Mouse (Mus musculus): ENCODE measurements around the gene Cacna2d1.

Gene Cacna2d1

DNA sequence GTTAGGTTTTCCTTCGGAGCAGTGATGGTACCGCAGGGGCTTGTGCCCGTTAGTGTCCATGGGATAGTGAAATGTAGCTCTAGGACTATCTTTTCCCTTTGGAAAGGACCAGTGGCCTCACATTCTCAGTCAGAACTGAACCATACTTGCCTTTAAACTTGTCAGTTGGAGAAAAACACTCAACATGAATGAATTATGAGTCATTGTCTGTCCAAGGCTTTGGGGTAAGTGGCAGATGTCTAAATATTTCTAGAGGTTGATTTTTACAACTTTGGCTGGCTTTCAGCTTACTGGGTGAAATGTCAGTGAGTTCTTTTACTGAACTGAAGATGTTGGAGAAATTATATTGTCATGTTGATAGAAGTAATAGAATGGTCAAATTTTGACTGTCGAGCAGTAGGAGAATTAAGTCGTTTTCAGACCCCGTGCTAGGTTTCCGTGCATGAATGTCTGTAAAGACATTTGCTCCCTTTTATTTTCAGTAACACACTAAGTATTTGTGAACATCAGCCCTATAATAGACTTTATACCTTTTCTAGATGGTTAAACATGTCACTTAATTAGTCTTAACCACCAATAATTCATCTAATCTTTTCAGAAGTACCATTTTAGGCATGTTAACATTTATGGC lies 50.9 kb downstream of the Cacna2d1 start:
- no peak for DNase-seq

DNA sequence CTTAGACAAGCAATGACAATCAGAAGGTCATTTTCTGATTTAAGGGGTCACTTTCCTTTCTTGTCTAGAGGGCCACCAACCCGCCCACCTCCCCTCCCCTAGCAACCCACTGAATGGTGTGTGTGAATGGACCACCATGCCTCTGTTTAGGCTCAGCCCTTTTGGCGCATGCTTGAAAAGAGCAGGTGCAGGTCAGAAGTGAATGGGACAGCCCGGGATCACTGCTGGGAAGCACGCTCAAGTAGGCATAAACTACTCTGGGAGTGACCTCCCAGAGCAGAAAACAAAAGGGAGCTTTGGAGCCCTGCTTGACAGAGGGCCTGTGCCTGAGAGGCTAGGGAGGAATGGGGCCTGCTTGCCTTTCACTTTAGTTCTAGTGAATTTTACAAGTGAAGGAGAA lies 51.4 kb downstream of the Cacna2d1 start:
- DNase-seq = peak; percentile 59

- no peak for DNase-seq
Observed at GRCm38 (mm10) chr5:15991428-15992139, 57.1 kb downstream of the Cacna2d1 start.

- no peak for DNase-seq
Observed at GRCm38 (mm10) chr5:15993252-15993944, 58.9 kb downstream of the Cacna2d1 start.

GRCm38 (mm10) chr5:15997190-15997589 lies 62.7 kb downstream of the Cacna2d1 start:
- no peak for DNase-seq

DNA sequence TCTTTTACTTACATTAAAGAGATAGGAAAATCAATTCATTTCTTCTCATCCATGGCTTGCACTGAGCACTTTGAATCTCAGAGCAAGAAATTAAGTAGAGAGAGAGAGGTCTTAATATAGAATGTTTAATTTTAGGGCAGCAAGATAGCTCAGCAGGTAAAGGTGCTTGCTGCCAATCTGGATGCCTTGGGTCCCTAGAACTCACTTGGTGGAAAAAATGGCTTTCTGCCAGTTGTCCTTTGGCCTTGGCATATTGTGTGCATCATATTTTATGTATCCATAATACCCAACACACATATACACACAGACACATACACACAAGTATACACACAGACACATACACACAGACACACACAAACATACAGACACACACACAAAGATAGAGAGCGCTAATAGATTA lies 63.3 kb downstream of the Cacna2d1 start:
- no peak for DNase-seq

DNA sequence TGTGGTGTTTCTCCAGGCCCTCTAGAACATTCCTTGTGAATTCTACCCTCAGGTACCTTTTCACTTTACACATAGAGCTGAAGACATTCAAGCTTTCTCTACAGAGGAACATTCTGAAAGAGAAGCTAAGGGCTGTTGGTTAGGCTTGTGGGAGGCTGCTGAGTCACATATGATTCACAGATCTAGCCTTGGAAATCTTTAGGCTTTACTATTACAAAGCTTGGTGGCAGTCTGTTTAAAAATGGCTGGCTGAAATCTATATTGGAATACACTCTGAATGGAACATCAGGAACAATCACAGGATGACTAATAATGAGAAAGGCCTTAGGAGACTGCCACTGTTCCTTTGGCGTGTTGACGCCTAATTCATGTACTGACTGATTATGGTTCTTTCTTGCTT lies 66.4 kb downstream of the Cacna2d1 start:
- no peak for DNase-seq

- no peak for DNase-seq
Observed at GRCm38 (mm10) chr5:16002431-16003063, 68.1 kb downstream of the Cacna2d1 start.

DNA sequence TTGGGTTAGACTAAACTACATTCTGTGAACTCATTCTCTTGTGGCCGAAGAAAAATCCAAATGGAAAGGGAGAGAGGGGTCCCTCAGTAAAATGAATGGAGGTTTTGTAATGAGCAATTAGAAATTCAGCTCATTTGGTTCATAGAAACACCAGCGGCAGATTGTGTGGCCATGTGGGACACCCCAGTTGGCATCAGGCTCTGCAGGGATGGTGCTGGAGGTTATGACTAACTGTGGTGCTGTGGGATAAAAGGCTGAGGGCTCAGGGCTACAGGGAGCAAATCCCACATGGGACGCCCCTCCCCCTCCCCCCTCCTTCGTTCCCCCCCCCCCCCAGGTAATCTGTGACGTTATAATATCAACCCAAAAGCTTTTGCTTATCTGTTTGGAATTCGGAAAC lies 69.8 kb downstream of the Cacna2d1 start:
- no peak for DNase-seq

DNA sequence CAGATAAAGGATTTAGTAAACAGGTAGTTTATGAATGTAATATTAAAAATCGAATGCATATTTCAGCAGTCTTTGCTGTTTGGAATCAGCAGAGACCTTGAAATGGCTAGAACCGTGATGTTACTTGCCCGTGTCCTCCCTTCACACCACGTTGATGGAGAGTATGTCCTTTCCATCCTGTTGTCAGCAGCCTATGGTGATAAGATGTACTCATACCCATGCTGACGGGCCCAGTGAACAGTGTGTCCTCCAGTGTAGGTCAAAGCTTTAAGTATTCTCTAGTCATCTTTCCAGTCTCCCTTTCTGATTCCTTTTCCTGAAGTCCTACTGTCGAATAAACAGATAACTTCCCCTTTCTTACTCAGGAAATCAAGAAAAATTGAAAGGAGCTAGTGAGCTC lies 72.5 kb downstream of the Cacna2d1 start:
- DNase-seq = peak; percentile 94

DNA sequence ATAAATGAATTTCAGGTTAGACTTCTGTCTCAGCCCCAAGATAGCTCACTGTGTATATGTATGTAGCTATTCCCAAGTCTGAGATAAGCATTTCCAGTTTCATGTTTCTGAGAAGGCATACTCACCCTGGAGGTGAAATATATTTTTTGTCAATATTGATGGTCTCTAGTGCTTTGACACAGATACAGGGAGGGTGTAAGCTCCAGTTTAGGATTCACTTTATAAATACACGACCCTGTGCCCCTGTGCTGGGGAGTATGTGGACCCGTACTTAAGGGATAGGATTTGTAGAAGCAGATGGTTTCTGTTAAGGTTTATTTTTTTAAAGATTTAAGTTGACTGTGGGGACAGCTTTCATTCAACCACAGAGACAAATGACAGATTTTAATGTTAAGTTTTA lies 79.2 kb downstream of the Cacna2d1 start:
- DNase-seq = no peak

DNA sequence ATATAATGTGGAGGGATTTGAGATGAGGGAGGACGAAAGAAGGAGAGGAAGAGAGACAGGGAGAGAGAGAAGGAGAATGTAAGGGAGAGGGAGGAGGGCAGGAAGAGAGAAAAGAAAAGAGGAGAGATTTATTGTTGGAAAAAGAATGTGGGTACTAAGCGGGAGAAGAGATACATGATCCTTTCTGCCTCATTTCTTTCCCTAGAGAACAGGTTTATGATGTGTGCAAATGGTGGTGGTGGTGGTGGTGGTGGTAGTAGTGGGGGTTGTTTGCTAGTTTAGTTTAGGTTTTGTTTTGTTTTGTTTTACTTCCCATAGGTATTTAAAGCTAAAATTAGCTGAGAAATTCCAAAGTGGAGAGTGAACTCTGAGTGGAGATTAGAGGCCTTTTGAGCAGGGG lies 79.9 kb downstream of the Cacna2d1 start:
- no peak for DNase-seq

DNA sequence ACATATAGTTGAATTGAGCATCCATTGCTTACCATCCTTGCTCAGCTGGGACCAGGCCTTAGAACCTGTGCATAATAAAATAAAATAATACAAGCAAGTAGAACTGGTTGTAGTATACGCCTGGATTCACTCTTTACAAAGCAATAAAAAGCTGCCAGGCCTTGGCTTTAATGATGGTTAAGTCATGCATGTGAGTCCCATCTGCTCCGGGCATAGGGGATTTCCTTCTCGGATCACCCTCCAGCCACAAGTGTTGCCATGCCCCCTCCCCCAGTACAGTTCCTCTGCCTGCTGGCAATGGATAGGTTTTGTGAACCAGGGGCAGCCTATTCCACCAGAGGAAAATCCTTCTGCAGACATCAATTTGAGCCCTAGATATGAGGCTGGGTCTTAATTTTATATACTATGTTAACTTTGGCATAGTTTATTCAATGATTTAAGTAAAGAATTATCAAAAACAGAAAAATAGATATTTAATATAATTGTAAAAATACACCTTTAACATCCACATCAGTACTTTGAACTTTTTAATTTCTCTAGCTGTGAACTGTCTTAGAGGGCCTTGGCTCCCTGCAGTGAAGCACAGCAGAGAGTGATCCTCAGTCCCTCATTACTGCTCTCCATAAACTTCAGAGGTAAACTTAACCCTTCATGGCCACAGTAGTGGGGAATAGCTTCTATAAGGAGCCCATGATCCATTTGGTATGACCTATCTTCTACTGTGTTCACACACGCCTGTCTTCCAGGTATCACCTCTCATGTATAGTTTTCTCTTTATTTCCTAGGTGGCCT lies 90.3 kb downstream of the Cacna2d1 start:
- no peak for DNase-seq

DNA sequence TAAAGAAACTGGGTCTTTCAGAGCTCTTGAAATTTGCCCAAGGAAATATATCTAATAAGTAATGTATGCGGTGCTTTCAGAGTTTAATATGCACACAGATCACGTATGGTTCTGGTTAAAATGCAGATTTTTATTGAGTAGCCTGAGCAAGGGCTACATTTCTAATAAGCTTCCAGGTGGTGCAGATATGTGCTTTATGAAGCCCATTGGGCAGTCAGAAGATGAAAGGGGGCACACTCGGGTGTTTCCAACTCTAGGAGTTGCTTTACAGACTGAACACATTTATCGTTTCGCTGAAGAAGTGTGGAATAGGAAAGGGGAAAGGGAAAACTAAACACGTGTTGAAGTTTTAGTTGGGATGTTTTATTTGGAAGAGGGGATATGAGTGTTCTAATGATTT lies 94.4 kb downstream of the Cacna2d1 start:
- DNase-seq = no peak

DNA sequence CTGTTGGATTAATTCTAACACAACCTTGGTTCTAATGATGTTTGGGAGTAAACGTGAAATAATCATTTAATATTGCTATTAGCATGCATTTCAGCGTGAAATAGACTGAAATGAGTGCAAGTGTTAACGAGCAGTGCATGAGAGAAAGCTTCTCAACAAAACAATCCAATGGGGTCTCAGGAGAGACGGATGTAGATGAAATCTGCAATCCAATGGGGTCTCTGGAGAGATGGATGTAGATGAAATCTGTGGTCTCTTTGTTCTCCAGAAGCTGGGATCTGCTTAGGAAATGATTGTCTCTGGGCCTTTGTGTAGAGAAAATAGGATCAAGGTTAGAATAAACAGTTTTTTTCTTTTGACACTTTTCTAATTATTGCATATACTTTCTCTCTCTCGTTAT lies 95.0 kb downstream of the Cacna2d1 start:
- no peak for DNase-seq

DNA sequence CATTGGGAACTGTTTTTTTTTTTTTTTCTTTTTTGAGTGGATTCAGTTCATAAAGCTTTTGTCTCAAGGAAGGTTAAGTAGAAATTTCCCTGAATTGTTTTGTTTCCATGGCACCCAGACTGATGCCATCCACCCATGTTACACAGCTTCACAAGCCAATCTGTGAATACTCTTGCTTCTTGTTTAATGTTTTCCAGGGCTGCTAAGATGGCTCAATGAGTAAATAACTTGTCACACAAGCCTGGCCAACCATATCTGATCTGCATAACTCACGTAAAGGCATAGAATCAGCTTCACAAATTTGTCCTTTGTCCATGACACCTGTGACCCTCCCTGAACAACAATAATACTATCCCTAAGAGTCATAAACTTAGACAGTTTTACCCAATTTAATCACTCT lies 99.1 kb downstream of the Cacna2d1 start:
- no peak for DNase-seq

GRCm38 (mm10) chr5:16035259-16035658 lies 100.8 kb downstream of the Cacna2d1 start:
- DNase-seq = no peak

DNA sequence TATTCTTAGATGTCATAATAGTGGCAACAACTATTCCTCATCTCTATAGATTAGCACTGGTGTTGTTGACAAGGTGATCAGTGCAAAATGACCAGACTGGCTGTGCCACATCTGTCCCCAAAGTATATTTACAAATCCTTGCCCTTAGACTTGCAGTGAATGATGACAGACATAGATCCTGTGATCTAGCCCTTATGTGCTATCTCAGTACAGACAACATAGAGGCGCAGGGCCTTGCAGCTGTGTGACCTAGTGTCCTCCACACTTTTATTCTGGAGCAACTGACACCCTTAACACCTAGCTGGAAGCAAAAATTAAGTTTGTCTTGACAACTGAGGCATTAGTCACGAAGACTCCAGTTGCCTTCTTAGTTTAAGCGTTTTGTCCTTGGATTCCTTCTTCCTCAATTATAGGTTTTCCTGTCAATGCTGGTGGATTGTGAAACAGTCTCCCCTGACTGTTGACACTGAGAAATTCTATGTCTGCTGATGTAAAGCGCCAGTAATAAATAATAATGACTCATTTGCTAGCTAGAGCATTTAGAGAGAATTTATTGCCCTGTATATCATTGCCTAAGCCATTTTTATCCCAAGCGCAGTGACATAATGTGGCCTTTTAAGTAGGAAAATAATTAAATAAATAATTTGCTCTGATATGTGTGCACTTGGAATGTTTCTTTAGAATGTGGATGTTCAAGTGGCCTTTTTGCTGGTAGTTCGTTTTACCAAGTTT lies 110.8 kb downstream of the Cacna2d1 start:
- no peak for DNase-seq

DNA sequence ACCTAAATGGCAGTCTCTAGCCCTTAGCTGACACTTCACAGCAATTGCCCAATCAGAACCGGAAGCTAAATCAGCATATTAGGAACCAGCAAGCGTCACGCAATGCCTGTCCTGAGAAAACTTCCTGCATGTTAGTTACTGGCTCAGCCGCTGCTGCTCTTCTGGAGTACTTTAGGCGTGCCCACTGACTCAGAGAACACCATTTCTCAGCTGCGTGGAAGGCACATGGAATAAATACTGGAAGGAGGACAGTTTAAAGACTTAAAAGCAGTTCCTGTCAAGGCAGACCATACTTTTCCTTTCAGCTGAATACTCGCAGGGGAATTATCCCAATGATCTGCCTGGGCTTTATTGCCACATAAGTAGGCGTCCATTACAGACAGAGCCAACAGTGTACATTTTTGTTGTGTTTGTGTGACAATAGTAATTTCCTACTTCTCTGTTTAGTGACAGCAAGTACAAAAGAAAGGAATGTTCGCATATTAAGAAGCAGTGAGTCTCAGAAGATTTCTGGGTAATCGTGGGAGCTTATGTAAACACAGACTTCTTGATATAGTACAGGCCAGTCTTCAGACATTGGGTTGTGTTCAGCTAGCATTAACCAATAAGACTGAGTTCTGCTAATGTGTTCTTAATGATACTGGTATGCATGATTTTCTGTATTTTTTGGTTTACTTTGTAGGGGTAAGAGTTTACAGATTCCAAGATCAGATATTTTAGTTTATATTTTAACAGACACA lies 113.1 kb downstream of the Cacna2d1 start:
- DNase-seq = peak; percentile 96

DNA sequence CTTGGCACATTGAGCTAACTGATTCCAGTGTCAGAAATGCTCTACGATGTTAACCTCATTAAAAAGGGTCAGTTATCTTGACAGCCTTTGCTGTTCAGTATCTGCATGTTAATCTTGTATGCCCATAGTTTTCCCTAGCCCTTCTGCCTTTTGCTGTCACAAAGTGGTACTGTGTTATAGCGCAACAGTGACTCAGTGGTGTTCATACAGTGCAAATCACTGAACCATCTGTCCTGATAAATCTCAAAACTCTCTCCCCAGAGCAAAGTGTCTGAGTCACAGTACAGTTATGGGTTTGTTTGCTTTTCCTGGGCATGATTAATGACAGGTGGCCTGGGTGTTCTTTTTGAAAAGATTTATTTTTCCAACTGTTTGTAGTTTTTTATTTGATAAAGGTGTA lies 122.3 kb downstream of the Cacna2d1 start:
- DNase-seq = peak; percentile 60

DNA sequence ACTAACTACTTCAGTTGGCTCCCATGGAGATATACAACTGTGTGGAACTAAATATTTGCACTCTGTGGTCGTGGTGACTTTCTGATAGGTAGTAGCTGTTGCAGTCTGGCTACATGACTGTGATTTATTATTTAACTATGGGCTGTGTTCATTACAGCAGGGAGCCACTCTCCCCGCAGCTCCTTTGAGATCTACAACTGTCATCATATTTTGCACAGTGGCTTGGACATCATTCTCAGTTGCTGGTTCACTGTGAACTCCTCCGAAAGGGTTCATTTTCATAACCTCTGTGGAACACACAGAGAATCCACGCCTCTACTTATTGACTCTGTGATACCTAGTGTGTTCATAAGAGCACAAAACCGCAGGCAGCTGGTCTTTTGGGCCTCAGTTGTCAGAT lies 128.3 kb downstream of the Cacna2d1 start:
- no peak for DNase-seq

DNA sequence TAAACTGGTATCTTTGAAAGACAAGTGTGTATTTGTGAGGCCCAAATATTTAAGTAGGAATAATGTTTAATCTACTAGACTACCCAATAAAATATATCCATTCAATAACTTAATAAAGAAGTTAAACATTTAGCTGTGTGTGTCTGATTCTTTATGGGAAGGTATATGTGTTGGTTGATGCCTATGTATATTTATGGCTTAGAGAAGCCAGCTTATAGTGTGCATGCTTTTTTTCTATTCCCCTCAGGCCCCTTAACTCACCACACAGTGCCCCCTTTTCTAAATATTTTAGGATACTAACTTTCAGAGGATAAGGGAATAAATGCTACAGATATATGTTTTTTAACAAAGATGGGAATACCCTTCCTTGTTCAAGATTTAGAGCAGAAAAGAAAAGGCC lies 128.8 kb downstream of the Cacna2d1 start:
- no peak for DNase-seq

All from heart, adult 11 months (tissue).